Mouse (Mus musculus) heart, adult 2 months (tissue): Measurements from ENCODE around the gene Sppl3. TPM values are rescaled to one million over a fixed set of nuclear protein-coding genes. Genes with fewer than 3 reads are reported as not detected.

ENCODE experiments used
- DNase-seq, 2 experiments: peaks; one replicate each; pipeline ENCODE4 v3.0.0; 2021
- H3K27ac ChIP-seq: fragments of 200-600 bp; 2 replicates; pipeline ENCODE4 v1.8.1; 2022
- H3K27me3 ChIP-seq: fragments of 200-500 bp; 2 replicates; pipeline ENCODE4 v1.6.1; 2012; ENCODE audit warnings: mild to moderate bottlenecking, low read length, inconsistent platforms, mixed read lengths; ENCODE audit not compliant: control insufficient read depth, insufficient read depth
- H3K36me3 ChIP-seq: fragments of 200-500 bp; 2 replicates; pipeline ENCODE4 v1.6.1; 2012; ENCODE audit warnings: low read length, inconsistent platforms; ENCODE audit not compliant: control insufficient read depth, insufficient read depth
- H3K4me1 ChIP-seq: fragments of 200-500 bp; 2 replicates; pipeline ENCODE4 v1.6.1; 2011; ENCODE audit warnings: low read length; ENCODE audit not compliant: control insufficient read depth, insufficient read depth
- H3K4me3 ChIP-seq: fragments of 200-600 bp; 2 replicates; pipeline ENCODE4 v1.8.1; 2022
- H3K79me2 ChIP-seq: fragments of 200-500 bp; replicated peaks from 2 replicates; pipeline ENCODE4 v1.6.1; 2012; ENCODE audit warnings: mild to moderate bottlenecking, inconsistent platforms, low read length, moderate library complexity, mixed read lengths; ENCODE audit not compliant: control insufficient read depth, insufficient read depth
- H3K9ac ChIP-seq: fragments of 200-500 bp; 2 replicates; pipeline ENCODE4 v1.6.1; 2012; ENCODE audit warnings: low read depth, mild to moderate bottlenecking, control low read depth, inconsistent platforms, low read length, mixed read lengths
- CTCF ChIP-seq: fragments of 200-600 bp; IDR thresholded peaks from 2 replicates; pipeline ENCODE4 v1.8.1; 2022; ENCODE audit warnings: antibody characterized with exemption, mild to moderate bottlenecking, moderate library complexity
- EP300 ChIP-seq: fragments of 200-500 bp; IDR thresholded peaks from 2 replicates; pipeline ENCODE4 v1.6.1; 2011; ENCODE audit warnings: low read depth, low read length, control low read depth; ENCODE audit not compliant: insufficient read depth
- POLR2A ChIP-seq: fragments of 200-500 bp; IDR thresholded peaks from 2 replicates; pipeline ENCODE4 v1.6.1; 2011; ENCODE audit warnings: mild to moderate bottlenecking, low read depth, low read length, control low read depth; ENCODE audit not compliant: insufficient read depth
- WGBS: fragments of 180-500 bp; shearing (Covaris S2); methylation state at CpG from one replicate; pipeline ENCODE4 v1.1.7; 2018; 5-methylcytosine and 5-hydroxymethylcytosine counted together
- intact Hi-C: fragments of 180-260 bp; cut with DNase I; formaldehyde crosslinking; loops from one replicate; pipeline ENCODE4 v1.15.1; 2025
- polyA plus RNA-seq: library from polyadenylated mRNA; depleted of rRNA; stranded (reverse); fragments of >200 nt; gene quantifications from 2 replicates; pipeline ENCODE4 v1.2.3, GENCODE M21; 2012
- total RNA-seq, 2 experiments: library from RNA; stranded (reverse); gene quantifications; 2 replicates each; pipeline ENCODE4 v1.2.3; 2021

The Sppl3 gene
- total and polyA plus RNA-seq, 3 experiments: 32.0 to 40.8 (median 32.2) TPM

DNA sequence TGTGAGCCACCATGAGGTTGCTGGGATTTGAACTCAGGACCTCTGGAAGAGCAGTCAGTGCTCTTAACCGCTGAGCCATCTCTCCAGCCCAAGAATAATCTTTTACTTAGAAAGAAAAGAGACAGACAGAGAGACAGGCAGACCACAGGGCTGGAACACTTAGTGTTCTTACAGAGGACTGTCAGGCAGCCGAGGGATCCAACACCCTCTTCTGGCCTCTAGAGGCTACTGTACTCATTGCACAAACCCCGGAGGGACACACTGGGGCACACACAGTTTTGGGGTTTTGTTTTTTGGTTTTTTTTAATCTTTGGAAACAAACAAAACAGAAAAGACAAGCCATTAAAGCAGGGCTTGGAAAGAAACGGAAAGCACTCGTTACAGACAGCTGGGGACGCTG lies 118.4 kb downstream of the Sppl3 start:
- Histone ChIP-seq H3K4me3 (no peak overlapping the region), H3K27ac (no peak overlapping the region), H3K4me1 (peaks cover 3% of the 10 kb centered on the region), H3K9ac (no peak overlapping the region), H3K27me3 (no peaks in the 10 kb centered on the region), H3K36me3 (no peaks in the 10 kb centered on the region), H3K79me2 (peaks cover 3% of the 10 kb centered on the region; the same call in 1 of the 2 replicates)
- no peak for TF ChIP-seq EP300
- peak; percentile 47 for TF ChIP-seq CTCF
- no peak for TF ChIP-seq POLR2A
- DNase-seq: no peak
- 84% methylated on average over 6 of the region's 6 CpGs for WGBS
- intact Hi-C loops: loop anchor here (10.0 kb wide), 1 partner anchor 215 kb away; the partner anchor contains the start of genes Cox6a1, Gatc and Triap1

DNA sequence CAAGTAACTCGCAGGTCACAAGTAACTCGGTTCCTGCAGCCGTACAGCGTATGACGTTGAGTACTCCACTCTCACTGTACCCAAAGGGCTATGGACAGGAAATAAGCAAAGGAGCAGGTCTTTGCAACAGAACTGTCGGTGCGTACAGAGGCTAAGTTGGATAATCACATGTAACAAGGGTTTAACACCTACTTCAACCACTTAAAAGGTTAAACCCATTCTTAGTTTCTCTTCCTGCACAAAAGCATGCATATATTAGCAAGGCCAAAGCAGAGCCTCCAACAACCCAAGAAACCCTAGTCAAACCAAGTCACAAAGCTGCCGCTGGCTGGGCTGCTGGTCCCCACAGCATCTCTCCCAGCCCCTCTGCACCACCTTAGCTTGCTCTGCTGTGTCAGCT lies 121.5 kb downstream of the Sppl3 start:
- H3K9ac ChIP-seq: no peak overlapping the region
- no peak overlapping the region for H3K4me3 ChIP-seq
- H3K27me3 ChIP-seq: no peaks in the 10 kb centered on the region
- TF ChIP-seq EP300 (no peak), CTCF (no peak), POLR2A (no peak)
- no peak for DNase-seq
- H3K27ac ChIP-seq: no peak overlapping the region; the same call in 1 of the 2 replicates
- intact Hi-C loops: no loop called here
- WGBS: 82% methylated on average over 8 of the region's 8 CpGs
- H3K36me3 ChIP-seq: no peaks in the 10 kb centered on the region
- H3K79me2 ChIP-seq: peaks cover 3% of the 10 kb centered on the region; the same call in 1 of the 2 replicates
- peaks cover 2% of the 10 kb centered on the region for H3K4me1 ChIP-seq

- Histone ChIP-seq H3K27me3 (no peaks in the 10 kb centered on the region), H3K27ac (peak overlapping the region; percentile 85), H3K36me3 (no peaks in the 10 kb centered on the region), H3K9ac (peak overlapping the region; percentile 27; the same call in 1 of the 2 replicates), H3K79me2 (peaks cover 3% of the 10 kb centered on the region; the same call in 1 of the 2 replicates), H3K4me3 (peak overlapping the region; percentile 86), H3K4me1 (peaks cover 2% of the 10 kb centered on the region)
- 31% methylated on average over 6 of the region's 6 CpGs for WGBS
- DNase-seq: peak in 1 of 2 experiments; percentile 39
- TF ChIP-seq EP300: no peak
- TF ChIP-seq POLR2A: no peak
- no peak for TF ChIP-seq CTCF
- intact Hi-C loops: no loop called here
Observed at GRCm38 (mm10) chr5:115133358-115134066, 122.6 kb downstream of the Sppl3 start.

DNA sequence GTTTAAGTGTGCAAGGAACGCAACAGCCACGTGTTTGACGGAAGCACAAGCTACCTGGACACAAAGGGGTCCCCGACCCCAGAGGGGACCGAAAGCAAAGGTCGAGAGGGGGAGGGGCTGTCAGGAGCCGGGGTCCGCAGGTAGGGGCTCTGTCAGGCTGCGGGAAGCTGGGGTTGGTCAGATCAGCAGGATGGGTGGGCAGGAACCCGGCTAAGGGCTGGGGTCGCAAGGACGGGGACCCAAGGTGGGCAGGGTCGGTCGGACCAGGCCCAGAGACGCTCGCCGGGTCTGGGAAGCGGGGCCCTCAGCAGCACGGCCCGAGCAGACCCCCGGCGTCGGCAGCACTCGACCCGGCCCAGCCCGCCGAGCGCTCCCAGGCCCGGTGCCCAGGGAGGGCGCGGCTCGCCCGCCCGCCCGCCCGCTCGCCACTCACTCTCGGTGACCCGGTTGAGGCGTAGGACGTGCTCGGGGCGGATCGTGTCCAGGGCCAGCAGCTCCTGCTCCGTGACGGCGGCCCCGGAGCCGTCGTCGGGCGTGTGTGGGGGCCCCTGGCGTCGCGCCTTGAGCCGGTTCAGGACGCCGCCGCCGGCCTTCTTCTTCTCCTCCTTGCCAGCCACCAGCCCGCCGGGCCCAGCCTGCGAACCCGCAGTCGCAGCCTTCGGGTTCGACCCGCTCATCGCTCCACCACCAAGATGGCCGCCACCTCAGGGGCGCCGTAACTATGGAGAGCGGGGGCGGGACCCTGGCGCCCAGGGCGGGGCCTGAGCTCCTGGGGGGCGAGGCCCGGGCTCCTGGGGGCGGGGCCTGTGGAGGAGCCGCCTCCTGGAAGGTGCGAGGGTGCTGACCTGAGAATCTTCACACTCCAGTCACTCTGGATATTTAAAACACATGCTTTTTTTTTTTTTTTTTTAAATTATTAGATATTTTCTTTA lies 123.6 kb downstream of the Sppl3 start, which contains the start of gene Unc119b:
Gene Unc119b, minus strand, starts transcription at position 742 of the 932 bp plus-strand sequence.
- H3K27ac ChIP-seq: peak within 1 kb of the TSS; percentile 85
- TF ChIP-seq POLR2A (peak; percentile 48; the same call in 1 of the 2 replicates), EP300 (no peak)
- peak within 1 kb of the TSS; percentile 82 for H3K9ac ChIP-seq
- no peaks in the 10 kb centered on the region for H3K27me3 ChIP-seq
- intact Hi-C loops: no loop called here
- peak within 1 kb of the TSS; percentile 86 for H3K4me3 ChIP-seq
- H3K36me3 ChIP-seq: no peaks in the 10 kb centered on the region
- DNase-seq: peak; percentile 93 to 96
- peaks cover 3% of the 10 kb centered on the region; the same call in 1 of the 2 replicates for H3K79me2 ChIP-seq
- H3K4me1 ChIP-seq: peaks cover 2% of the 10 kb centered on the region
- 1% methylated on average over 64 of the region's 81 CpGs for WGBS

DNA sequence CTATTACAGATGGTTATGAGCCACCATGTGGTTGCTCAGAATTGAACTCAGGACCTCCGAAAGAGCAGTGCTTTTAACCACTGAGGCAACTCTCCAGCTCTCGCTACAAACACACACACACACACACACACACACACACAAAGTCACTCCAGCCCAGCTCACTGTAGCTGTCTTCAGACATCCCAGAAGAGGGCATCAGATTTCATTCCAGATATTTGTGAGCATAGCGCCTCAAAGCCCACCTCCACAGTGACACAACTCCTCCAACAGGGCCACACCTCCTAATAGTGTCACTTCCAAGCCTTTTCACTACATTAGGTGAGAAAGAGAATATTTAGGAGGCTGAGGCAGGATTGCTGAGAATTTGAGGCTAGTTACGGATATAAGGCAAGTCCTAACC lies 128.2 kb downstream of the Sppl3 start:
- DNase-seq: no peak
- Histone ChIP-seq H3K36me3 (no peaks in the 10 kb centered on the region), H3K27me3 (no peaks in the 10 kb centered on the region), H3K9ac (no peak overlapping the region), H3K27ac (no peak overlapping the region), H3K79me2 (peaks cover 2% of the 10 kb centered on the region; the same call in 1 of the 2 replicates), H3K4me3 (no peak overlapping the region), H3K4me1 (peaks cover 8% of the 10 kb centered on the region)
- TF ChIP-seq POLR2A: no peak
- no peak for TF ChIP-seq EP300
- TF ChIP-seq CTCF: no peak
- WGBS: 80% methylated on average over 4 of the region's 4 CpGs
- intact Hi-C loops: no loop called here
